Mouse (Mus musculus) cerebellum, adult (tissue): ENCODE results near the gene Gbp10.
"Not testable (repeated sequence)": the region's sequence is repeated elsewhere in the genome, so short reads cannot be mapped to it uniquely, and the experiment has no call there.

Experiments
- ATAC-seq: cut with Nextera tagmentation; 2 replicates; pipeline ENCODE4 v1.9.2; 2017; ENCODE audit warnings: mild to moderate bottlenecking, moderate library complexity, mixed read lengths; ENCODE audit not compliant: insufficient number of reproducible peaks, low FRiP score, low TSS enrichment

Gene Gbp10

GRCm38 (mm10) chr5:105239483-105240047, at the start of gene Gbp10:
Gene Gbp10, minus strand, starts transcription at chr5:105239533.
- not testable (repeated sequence) for ATAC-seq

GRCm38 (mm10) chr5:105260673-105261072, 21.3 kb upstream of the Gbp10 start:
- not testable (repeated sequence) for ATAC-seq

GRCm38 (mm10) chr5:105252491-105252890, 13.2 kb upstream of the Gbp10 start:
- no peak for ATAC-seq

- not testable (repeated sequence) for ATAC-seq
Observed at GRCm38 (mm10) chr5:105244741-105245140, 5.4 kb upstream of the Gbp10 start.

- not testable (repeated sequence) for ATAC-seq
Observed at GRCm38 (mm10) chr5:105240982-105241381, 1.6 kb upstream of the Gbp10 start.

- not testable (repeated sequence) for ATAC-seq
Observed at GRCm38 (mm10) chr5:105238402-105238801, 931 bp downstream of the Gbp10 start.

GRCm38 (mm10) chr5:105236040-105236439, 3.3 kb downstream of the Gbp10 start:
- ATAC-seq, result not testable (repeated sequence)

GRCm38 (mm10) chr5:105208957-105209356, 30.4 kb downstream of the Gbp10 start:
- ATAC-seq, result not testable (repeated sequence)

GRCm38 (mm10) chr5:105200791-105201355, 38.5 kb downstream of the Gbp10 start:
- ATAC-seq, result not testable (repeated sequence)

GRCm38 (mm10) chr5:105199149-105199548, 40.2 kb downstream of the Gbp10 start:
- ATAC-seq, result not testable (repeated sequence)

- not testable (repeated sequence) for ATAC-seq
Observed at GRCm38 (mm10) chr5:105197915-105198560, 41.3 kb downstream of the Gbp10 start.

- not testable (repeated sequence) for ATAC-seq
Observed at GRCm38 (mm10) chr5:105196308-105196707, 43.0 kb downstream of the Gbp10 start.

- ATAC-seq, result not testable (repeated sequence)
Observed at GRCm38 (mm10) chr5:105192536-105192935, 46.8 kb downstream of the Gbp10 start.

- no peak for ATAC-seq
Observed at GRCm38 (mm10) chr5:105181446-105181845, 57.9 kb downstream of the Gbp10 start.
